Mouse (Mus musculus) left cerebral cortex, adult 8-10 months (tissue): ENCODE data around the gene Cux2. TPM values are rescaled to one million over a fixed set of nuclear protein-coding genes. Genes with fewer than 3 reads are reported as not detected.

Experiments used
- DNase-seq, 2 experiments: peaks; one replicate each; pipeline ENCODE4 v3.0.0; 2022; ENCODE audit warnings: low spot score in 2 of 2
- total RNA-seq, 4 experiments: library from RNA; stranded (reverse); gene quantifications; 2 replicates each; pipeline ENCODE4 v1.2.4; 2022

The Cux2 gene
- 100 to 1,000 TPM; 150 to 185 (median 160) TPM for total RNA-seq

DNA sequence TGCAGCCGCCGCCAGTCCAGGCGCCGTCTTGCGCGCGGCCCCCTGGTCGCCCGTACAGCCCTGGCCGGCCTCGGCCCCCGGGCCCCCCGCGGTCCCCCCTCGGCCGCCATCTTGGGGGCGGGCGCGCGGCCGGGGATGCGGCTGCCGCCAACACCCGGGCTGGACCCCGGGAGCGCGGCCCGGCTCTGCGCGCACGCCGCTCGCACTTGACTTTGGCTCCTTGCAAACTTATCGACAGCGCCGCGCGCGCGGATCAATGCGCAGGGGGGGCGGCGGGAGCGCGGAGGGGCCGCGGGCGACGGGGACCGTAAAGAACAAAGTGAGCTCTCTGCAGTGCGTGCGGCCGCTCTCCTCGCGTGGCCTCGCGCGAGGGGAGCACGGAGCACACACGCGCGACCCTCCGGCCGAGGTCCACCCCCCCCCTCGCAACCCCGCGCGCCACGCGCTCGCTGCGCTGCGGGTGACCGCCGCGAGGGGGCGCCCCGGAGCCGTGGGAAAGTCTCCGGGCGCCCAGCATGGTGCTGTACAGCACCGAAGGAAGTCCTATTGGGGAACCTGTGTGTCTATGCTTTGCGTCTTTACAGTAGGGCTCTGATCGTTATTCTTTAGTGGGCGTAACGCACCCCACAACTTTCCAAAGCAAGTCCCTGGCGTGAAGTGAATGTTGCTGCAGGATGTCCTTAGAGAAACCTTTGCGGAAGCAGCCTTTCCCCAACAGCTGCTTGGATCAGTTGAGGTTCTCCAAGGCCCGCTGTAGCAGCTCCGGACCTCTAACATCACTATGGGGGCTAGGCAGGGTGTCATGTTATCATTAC lies at the start of gene Cux2:
Gene Cux2 (minus strand): TSS at position 86 of the 815 bp plus-strand sequence.
- peak; percentile 50 to 75 for DNase-seq

DNA sequence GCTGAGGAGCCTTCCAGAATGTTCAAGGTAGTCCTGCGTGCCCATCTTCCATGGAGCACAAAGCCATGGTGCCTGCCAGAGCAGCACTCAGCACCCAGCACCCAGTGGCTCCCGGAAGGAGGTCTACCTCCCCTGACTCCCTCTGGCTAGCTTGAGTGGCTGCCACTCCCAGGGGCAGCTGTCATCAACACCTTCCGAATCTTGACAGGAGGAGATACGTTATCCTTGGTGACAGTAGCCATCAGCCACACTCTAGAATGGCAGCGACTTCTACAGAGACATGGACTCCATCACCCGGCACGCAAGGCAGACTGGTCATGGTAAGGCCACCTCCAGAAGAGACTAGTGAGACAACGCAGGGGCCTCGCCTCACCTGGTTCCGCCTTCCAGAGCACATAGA lies 44.5 kb upstream of the Cux2 start:
- DNase-seq = no peak

DNA sequence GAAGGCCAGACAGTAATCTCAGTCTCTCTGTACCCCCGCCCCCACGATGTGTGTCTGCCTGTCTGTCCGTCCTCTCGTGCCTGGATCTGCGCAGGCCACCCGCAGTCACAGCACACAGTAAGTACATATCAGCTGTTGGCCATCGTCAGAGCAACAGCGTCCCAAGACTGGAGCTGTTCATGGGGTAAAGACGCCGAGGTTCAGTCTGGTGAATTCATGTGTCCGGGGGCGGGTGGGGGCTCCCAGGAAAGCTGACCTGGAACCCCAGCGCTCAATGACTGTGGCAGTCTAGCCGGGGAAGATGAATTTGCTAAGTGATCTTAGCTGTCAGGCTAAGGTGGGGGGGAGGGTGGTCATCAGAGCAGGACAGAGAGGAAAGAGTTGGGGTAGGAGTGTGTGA lies 43.8 kb upstream of the Cux2 start:
- no peak for DNase-seq

DNA sequence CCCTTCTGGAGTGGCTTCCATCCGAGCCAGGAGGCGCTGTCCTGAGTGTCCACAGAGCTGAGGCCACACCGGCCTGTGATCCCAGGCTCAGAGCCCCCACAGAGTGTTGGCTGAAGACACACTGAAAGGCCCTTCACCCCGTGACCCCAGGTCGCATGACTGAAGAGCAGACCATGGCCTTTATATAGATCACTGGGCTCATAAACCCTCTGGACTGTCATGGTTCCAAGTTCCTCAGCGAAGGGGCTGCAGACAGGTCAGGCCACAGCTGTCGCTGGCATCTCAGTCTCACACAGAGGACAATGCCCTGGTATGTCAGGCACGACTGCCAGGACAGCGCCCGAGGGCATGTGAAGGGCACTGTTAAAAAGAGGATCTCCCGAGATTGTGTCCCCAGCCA lies 42.9 kb upstream of the Cux2 start:
- DNase-seq = no peak

DNA sequence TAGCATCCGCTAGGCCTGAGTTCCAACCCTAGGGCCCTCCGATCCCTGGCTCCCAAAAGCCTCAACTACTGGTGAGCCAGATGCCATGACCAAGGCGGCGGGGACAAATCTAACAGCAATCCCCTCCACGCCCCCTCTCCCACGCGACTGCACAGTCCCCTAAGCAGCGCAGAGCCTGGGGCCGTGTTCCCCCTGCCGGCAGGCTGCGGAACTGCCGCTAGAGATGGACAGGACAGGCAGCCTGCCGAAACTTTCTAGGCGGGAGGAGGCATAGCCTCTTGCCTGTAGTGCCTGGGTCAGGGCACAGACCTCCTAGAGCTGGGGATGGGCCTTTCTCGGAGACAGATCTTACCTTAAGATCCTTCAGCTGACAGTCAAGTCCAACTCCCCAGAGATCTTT lies 41.2 kb upstream of the Cux2 start:
- DNase-seq = no peak

DNA sequence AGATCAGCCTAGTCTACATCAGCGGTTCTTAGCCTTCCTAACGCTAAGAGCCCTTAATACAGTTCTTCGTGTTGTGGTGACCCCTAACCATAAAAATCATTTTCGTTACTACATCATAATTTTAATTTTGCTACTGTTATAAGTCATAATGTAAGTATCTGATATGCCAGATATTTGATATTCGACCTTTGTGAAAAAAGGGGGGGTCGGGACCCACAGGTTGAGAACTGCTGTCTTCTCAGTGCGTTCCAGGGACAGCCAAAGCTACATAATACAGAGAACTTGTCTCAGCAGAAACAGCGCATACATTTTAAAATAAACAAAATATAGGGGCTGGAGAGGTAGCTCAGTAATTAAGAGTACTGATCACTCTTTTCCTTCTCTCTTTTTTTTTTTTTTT lies 39.8 kb upstream of the Cux2 start:
- DNase-seq = no peak

DNA sequence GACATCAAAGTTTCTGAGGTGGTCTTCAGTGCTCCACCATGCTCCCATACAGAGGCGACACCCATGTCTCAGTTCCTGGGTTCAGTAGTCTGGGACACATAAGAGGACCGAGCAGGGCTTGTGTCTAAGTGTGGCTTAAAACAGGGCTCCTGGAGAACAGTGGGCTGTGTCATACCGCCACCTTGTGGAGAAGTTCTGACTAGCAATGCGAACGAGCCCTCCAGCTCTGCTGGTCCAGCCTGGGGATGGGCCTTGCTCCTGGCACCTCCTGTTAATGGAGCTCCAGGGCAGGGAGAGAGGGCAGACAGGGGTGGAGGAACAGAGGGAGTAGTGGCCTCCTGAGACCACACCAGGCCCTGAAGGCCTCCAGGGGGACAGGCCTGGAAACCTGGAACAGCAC lies 39.0 kb upstream of the Cux2 start:
- peak; percentile 53 to 86 for DNase-seq

DNA sequence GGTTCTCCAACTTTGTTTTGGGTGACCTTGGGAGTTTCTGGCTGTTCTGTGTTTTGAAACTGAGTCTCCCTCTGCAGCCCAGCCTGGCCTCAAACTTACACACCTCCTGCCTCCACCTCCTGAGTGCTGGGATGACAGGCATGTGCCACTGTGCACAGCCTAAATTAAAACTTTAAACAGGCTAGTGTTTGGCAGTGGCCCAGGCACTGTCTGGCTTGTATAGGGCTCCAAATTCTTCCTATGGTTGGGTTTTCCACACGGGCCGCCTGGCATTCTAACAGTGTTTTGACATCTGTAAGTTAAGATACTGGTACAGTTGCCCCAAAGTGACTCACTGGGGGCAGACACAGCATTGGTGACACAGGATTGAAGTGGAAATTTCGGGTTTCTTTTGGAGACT lies 36.2 kb upstream of the Cux2 start:
- no peak for DNase-seq

DNA sequence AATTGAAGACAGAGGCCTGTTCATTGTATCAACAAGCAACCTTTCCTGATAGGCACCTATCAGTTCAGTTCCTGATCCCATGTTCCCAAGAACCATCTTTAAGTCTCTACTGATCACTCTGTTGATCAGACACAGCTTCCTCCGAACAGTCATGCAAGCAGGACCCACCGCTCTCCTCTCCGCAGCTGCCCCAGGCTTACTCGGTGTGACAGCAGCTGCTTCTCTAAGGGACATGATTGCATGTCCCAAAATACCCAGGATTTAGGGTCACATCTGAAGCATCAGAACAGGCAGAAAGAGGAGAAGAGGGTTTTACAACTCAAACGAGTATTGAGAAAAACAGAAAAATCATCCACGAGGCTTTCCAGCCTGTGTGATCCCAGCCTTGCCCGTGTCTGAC lies 35.4 kb upstream of the Cux2 start:
- DNase-seq = no peak

DNA sequence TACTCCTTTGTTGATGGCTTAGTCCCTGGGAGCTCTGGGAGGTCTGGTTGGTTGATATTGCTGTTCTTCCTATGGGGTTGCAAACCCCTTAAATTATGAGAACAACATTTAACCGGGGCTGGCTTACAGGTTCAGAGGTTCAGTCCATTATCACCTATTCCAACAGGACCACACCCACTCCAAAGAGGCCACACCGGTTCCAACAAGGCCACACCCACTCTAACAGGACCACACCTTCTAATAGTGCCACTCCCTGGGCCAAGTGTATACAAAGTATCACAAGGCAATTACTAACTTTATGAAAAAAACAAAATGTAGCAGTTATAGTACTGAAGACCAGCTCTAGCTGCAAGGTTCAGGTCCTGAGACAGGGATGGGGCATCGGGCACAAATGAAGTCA lies 34.6 kb upstream of the Cux2 start:
- no peak for DNase-seq

DNA sequence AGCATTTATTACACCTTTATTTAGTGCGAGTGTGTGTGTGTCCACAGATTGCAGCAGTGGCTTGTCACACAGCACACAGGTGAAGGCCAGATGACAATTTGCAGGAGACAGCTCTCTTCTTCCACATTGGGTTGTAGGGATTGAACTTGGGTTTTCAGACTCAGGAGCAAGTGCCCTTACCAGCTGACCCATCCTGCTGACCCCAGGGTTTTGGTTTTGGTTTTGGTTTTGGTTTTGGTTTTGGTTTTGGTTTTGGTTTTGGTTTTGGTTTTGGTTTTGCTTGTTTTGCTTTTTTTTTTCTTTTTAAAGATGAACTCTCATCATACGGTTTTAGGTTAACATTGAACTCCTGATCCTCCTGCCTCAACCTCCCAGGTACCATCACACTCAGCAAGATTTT lies 33.4 kb upstream of the Cux2 start:
- no peak for DNase-seq

DNA sequence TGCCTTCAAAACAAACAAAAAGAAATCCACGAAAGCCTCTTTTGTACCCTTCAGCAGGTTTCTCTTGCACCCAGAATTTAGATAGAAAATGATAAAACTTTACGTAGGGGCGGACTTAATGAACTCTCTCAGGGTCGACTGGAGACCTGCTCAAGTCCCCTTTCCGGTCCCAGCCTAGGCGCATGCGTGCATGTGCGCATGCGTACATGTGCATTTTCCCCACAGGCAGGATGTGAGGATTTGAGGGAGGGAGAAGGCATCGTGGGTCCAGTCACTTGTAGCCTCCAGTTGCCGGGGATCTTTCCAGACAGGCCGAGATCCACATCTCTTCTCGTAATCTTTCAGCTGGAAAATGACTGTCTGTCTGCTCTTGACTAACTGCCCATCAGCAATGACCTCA lies 31.6 kb upstream of the Cux2 start:
- DNase-seq = no peak

DNA sequence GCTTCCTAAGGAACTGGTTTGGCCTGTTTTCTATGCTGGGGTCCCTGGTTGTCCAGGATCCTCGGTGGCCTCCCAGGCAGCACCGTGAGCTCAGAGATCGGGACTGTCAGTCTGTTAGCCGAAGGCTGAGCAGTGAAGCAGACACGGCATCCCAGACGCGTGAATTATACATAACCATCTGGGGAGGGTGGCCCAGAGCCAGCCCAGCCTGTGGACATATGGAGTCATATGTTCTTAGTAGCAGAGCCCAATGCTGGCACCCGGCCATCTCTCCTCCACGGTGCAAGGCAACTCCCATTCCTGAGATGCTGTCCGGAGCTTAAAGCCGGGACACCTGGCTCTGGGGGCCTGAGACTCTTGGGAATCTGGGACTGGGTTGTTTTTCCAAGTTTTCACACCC lies 31.0 kb upstream of the Cux2 start:
- DNase-seq = peak; percentile 57 to 86

DNA sequence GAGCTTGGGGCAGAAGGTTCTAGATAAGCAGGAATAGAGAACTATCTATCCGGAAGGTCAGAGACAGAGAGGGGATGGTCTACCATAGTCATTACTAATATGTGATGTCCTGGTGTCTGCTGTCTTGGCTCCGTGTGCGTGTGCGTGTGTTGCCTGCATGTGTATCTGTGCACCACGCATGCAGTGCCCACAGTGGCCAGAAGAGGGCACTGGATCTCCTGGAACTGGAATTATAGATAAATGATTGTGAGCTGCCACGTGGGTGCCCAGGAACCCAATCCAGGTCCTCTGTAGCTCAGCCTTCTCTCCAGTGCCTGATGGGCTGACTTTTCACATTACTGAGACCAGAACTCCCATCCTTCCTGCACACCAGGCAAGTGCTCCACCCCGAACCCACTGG lies 29.9 kb upstream of the Cux2 start:
- DNase-seq = no peak

DNA sequence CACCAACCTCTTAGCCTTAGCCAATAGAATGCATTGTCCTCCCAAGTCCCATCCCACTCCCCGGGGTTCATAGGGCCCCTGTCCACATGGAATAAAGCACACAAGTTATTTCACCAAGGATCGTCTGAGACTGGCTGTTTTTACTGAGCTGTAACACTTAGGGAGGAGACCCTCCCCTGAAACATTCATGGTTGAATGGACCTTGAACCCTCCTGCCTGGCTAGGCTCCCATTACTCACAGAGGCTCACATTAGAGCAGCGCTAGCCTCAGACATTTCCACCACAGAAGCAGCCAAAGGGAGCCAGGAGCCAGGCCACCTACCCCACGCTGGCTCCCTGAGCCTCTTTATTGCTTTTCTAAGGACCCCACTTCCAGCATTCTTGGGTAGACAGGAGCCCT lies 27.3 kb upstream of the Cux2 start:
- DNase-seq = no peak

DNA sequence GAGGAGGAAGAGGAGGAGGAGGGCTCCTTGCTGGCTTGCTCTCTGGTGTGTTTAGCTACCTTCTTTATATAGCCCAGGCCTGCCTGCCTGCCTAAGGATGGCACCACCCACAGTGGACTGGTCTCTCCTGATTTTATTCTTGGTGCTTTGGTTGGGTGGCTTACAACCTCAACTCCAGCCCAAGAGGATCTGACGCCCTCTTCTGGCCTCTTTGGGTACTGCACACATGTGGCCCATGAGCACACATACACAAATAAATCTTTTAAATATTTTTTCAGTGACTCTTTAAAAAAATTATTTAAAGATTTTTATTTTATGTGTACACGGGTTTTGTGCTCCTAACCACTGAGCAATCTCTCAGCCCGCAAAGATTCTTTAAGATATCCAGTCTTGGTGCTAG lies 25.8 kb upstream of the Cux2 start:
- no peak for DNase-seq

DNA sequence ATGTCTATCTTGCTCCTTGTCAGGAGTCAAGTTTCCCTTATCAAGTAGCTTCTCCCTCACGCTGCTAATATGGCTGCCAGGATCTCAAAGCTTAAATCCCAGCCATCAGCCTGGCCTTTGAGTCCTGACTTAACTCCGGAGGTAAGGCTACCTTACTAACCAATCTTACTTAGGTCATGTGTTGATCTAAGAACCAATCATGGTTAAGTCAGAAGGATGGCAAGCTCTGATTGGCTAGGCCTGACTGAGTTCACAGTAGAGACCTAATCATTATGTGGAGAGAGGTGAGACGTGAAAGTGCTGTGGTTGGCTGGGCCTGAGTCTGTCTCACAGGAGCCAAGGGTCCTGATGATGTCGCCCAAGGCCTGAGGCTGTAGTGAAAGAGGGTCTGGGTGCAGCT lies 22.1 kb upstream of the Cux2 start:
- no peak for DNase-seq

DNA sequence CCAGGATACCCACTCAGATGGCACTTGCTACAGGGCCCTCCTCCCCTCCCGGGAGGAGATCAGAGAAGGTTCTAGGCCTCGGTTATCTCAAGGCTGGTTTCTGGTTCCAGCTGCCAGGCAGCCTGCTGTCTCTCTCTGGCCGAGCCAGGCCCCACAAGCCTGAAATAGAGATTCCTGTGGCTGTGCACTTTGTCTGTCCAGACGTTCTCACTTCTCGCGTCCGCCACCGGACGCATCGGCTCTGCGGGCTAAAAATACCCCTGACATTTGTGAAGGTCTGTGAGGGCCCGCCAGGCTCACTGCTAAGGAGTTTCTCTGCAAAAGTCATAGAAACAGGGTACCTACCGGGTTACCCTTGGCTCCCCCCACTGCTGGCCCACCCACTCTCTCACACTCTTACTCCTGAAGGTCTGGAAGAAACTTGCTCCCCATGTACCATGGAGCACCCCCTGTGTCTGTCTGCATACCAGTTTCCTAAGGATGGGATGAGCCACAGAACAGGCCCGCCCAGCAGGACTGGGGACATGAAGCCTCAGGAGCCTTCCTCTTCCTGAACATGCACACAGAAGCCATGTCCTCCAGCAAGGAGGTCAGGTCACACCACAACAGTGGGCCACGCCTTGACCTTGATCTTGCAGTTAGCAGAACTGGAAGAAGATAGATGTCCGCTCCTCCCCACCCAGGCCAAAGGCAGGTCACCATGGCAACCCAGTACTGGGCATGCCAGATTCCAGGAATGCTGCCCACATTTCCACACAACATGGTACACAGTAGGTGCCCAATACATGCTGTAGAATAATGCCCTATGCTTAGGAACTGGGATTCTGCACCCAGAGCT lies 21.3 kb upstream of the Cux2 start:
- DNase-seq = no peak

DNA sequence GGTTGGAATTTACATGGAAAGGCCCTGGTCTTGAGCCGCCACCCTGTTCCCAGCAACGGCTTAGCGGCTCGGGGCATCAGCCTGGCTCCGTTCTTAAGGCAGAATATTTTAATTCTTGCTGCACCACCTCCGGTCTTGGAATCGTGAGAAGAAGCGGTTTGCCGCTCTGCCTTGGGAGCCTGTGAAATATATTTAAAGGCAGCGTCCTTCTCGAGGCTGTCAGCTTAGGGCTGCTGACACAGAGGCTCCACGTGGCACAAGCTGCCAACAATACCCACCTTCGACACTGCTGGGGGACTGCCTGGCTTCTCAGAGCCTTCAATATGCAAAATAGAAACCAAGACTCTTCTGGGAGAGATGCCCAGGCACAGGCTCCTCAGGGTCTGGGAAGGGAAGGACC lies 18.7 kb upstream of the Cux2 start:
- no peak for DNase-seq

DNA sequence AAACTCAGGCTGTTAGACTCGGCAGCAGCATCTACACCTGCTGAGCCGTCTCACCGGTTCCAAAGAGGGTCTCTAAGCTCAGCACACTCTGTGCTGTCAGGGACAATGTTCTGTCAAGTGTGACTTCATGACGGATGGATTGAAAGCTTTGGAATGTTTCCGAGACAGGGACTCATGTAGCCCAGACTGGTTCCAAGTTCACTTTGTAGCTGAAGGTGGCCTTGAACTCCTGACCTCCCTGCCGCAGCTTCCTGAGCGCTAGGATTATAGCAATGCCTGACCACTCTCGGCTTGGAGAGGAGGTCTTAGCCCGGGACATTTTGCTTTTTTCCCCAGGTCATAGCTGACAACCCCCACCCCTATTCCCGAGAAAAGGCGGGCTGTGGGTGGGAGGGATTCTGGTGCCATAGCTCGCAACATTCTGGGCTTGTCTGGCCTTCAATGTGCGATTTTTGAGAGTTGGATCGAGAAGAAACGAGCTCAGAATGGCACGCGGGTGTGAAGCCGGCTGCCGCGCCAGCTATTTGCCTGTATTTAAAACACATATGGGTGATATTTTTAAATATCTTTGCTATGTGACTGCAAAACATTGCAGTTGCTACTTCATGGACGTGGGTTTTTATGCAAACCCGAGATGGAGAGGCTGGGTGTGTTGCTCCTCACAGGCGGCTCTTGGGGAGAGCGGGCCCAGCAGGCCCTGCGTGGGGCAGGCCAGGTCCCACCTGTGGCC lies 13.5 kb upstream of the Cux2 start:
- DNase-seq = peak in 1 of 2 experiments; percentile 79

DNA sequence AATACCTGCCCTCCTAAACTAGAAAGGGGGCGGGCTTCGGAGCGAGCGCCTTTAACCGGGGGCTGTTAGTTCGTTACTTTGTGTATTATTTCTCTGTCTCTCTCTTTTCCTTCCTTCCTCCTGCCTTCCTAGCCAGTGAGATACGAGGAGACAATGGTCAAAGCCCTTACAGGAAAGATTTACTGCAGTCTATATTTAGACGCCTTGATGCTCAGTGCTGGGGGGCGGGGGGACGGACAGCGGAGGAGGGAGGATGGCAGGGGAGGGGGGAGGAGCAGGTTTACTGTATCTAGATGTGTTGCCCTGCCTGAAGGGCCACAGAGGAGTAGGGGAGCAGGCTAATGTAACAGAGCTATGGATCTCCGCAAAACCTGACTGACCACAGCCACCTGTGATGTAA lies 12.6 kb upstream of the Cux2 start:
- DNase-seq = no peak

DNA sequence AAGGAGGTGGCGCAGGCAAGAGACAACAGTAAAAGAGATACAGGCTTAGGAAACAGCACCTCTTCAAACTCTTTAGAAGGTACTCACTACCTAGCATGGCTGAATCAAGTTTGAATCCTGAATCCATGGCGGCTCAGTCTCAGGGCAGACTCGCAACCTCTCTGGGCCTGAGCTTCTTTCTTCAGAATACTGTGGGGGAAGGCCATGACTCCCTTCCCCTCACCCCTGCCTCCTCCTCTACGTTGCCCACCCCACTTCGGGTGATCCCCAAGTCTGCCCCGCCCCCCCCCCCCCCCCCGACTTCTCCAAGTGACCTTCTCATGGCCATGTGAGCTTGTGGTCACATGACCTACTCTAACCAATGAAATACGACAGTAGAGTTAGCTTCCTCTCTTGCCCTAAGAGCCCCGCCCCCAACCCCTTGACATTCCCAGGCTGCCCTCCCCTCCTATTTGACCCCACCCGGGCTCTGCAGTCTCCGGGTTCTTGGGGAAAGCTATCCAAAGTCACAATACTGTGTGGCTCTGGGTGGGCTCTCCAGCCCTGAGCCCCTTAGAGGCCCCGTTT lies 10.9 kb upstream of the Cux2 start:
- no peak for DNase-seq
